Mouse (Mus musculus) spleen, adult 2 months (tissue): ENCODE results near the gene Gtf2ird1.

ENCODE experiments used
- CTCF ChIP-seq: fragments of 200-500 bp; IDR thresholded peaks from 2 replicates; pipeline ENCODE4 v1.5.1; 2011; ENCODE audit warnings: mild to moderate bottlenecking, inconsistent platforms; ENCODE audit not compliant: insufficient read depth, insufficient read length, insufficient replicate concordance; ENCODE audit errors: extremely low read depth
- POLR2A ChIP-seq: fragments of 200-500 bp; IDR thresholded peaks from 2 replicates; pipeline ENCODE4 v1.6.1; 2011; ENCODE audit warnings: low read depth, low read length, inconsistent platforms

- TF ChIP-seq CTCF: peak; percentile 61; the same call in 1 of the 2 replicates
- TF ChIP-seq POLR2A: no peak
Measured at GRCm38 (mm10) chr5:134373912-134374488, 82.5 kb downstream of the Gtf2ird1 start.
